Mouse (Mus musculus) spleen, adult 2 months (tissue): ENCODE results near the gene Mfsd12.

Experiments
- CTCF ChIP-seq: fragments of 200-500 bp; IDR thresholded peaks from 2 replicates; pipeline ENCODE4 v1.5.1; 2011; ENCODE audit warnings: mild to moderate bottlenecking, inconsistent platforms; ENCODE audit not compliant: insufficient read depth, insufficient read length, insufficient replicate concordance; ENCODE audit errors: extremely low read depth
- POLR2A ChIP-seq: fragments of 200-500 bp; IDR thresholded peaks from 2 replicates; pipeline ENCODE4 v1.6.1; 2011; ENCODE audit warnings: low read depth, low read length, inconsistent platforms

GRCm38 (mm10) chr10:81332277-81332676 lies 25.0 kb upstream of the Mfsd12 start:
- TF ChIP-seq POLR2A = no peak
- TF ChIP-seq CTCF = no peak
